Comparison of ENCODE assay signal across 10 mouse cellular contexts in the genomic region with DNA sequence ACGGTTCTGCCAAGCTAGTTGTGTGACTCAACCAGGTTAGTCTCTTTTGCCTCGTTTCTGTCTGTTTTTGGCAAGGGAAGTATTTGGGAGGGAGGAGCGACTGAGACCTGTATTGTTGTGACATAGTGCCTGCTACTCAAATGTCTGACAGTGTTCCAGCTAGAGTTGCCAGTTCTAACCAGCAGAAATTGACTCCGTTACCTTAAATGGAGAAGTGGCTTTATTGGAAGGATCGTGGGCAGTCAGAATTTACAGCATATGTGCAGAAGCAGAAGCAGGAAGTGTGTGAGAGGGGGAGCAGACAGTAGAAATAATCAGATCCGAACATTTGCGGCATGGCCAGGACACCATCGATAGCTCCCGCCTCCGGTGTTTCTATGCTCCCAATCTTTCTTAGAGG. TPM values are rescaled to one million over a fixed set of nuclear protein-coding genes. Genes with fewer than 3 reads are reported as not detected.
A peak's percentile ranks its signal among the peaks of the same experiment; 100 is the strongest.
DNase-seq lines count a peak whose midpoint lies in the region; ATAC-seq and TF ChIP-seq lines count a peak whose summit lies in the region.
"Had no signal": no experiment of that assay in that cellular context is flagged by ENCODE, and none has a peak within 500 bp of the region (broad histone marks: within the 10 kb centered on the region; RNA-seq: fewer than 3 reads in every experiment).

No protein-coding gene starts in this region.

- H3K4me3 ChIP-seq in forebrain, postnatal 0 days (ENCODE audit: low read depth, low read length) = no peak overlapping the region
- no peak overlapping the region for H3K4me3 ChIP-seq in forebrain, embryonic 13.5 days
- H3K4me3 ChIP-seq in limb, embryonic 10.5 days = no peak overlapping the region
- H3K4me3 ChIP-seq in stomach, postnatal 0 days (ENCODE audit: low read depth, low read length) = no peak overlapping the region
- H3K4me3 ChIP-seq: myocyte had no signal

- H3K27me3 ChIP-seq in forebrain, postnatal 0 days (ENCODE audit: insufficient read depth, low read length) = no peaks in the 10 kb centered on the region
- H3K27me3 ChIP-seq in forebrain, embryonic 13.5 days = peaks cover 6% of the 10 kb centered on the region; the same call in 1 of the 2 replicates
- peaks cover 12% of the 10 kb centered on the region; the same call in 1 of the 2 replicates for H3K27me3 ChIP-seq in limb, embryonic 10.5 days (ENCODE audit: low read depth, poor library complexity, severe bottlenecking)
- no peaks in the 10 kb centered on the region for H3K27me3 ChIP-seq in stomach, postnatal 0 days (ENCODE audit: control insufficient read depth, insufficient read depth, low read length)

- H3K9me3 ChIP-seq in forebrain, postnatal 0 days (ENCODE audit: low read length) = no peaks in the 10 kb centered on the region
- H3K9me3 ChIP-seq in forebrain, embryonic 13.5 days (replicated peaks) = no peaks in the 10 kb centered on the region
- no peaks in the 10 kb centered on the region for H3K9me3 ChIP-seq in limb, embryonic 10.5 days (replicated peaks)
- H3K9me3 ChIP-seq in stomach, postnatal 0 days (ENCODE audit: control insufficient read depth, low read length) = no peaks in the 10 kb centered on the region

- no peak overlapping the region for H3K9ac ChIP-seq in forebrain, postnatal 0 days
- no peak overlapping the region for H3K9ac ChIP-seq in forebrain, embryonic 13.5 days
- no peak overlapping the region for H3K9ac ChIP-seq in stomach, postnatal 0 days (ENCODE audit: low read length)

- H3K36me3 ChIP-seq in forebrain, postnatal 0 days (ENCODE audit: insufficient read depth) = no peaks in the 10 kb centered on the region
- H3K36me3 ChIP-seq in forebrain, embryonic 13.5 days (ENCODE audit: poor library complexity, severe bottlenecking) = no peaks in the 10 kb centered on the region
- no peaks in the 10 kb centered on the region for H3K36me3 ChIP-seq in limb, embryonic 10.5 days
- no peaks in the 10 kb centered on the region for H3K36me3 ChIP-seq in stomach, postnatal 0 days (ENCODE audit: control insufficient read depth, insufficient read depth, low read length)

- TF ChIP-seq CTCF in forebrain, postnatal 0 days (IDR thresholded peaks at IDR 0.05; ENCODE audit: low read depth) = no peak
- no peak for TF ChIP-seq CTCF in stomach, postnatal 0 days (IDR thresholded peaks at IDR 0.05; ENCODE audit: low read depth)

- no peak for TF ChIP-seq EP300 in stomach, postnatal 0 days (optimal IDR thresholded peaks at IDR 0.05)

- H3K27ac ChIP-seq in forebrain, postnatal 0 days (ENCODE audit: low read depth, low read length) = no peak overlapping the region
- H3K27ac ChIP-seq in forebrain, embryonic 13.5 days = no peak overlapping the region
- 0 out of 2 replicates have a peak overlapping the region, but pooled peaks have one; percentile 9 for H3K27ac ChIP-seq in limb, embryonic 10.5 days
- H3K27ac ChIP-seq in stomach, postnatal 0 days (replicated peaks) = no peak overlapping the region

- no peaks in the 10 kb centered on the region for H3K4me1 ChIP-seq in forebrain, postnatal 0 days (ENCODE audit: insufficient read depth)
- 0 out of 2 replicates have a peak, but pooled peaks cover 15% of the 10 kb centered on the region for H3K4me1 ChIP-seq in forebrain, embryonic 13.5 days
- peaks cover 16% of the 10 kb centered on the region for H3K4me1 ChIP-seq in limb, embryonic 10.5 days
- no peaks in the 10 kb centered on the region for H3K4me1 ChIP-seq in stomach, postnatal 0 days (replicated peaks; ENCODE audit: control insufficient read depth, insufficient read depth)

- DNase-seq in forebrain, postnatal 0 days = no peak
- peak; percentile 28 for DNase-seq in right cerebral cortex, adult 18-20 months
- no peak for DNase-seq in right cerebral cortex, postnatal 4 days
- no peak for DNase-seq in limb, embryonic 10.5 days (ENCODE audit: low spot score)
- DNase-seq in stomach, postnatal 0 days (ENCODE audit: low spot score) = no peak
- DNase-seq in kidney, postnatal 4 days = no peak
- no peak for DNase-seq in gastrocnemius, postnatal 36 days

- H3K4me2 ChIP-seq in forebrain, postnatal 0 days (ENCODE audit: low read depth) = peak overlapping the region; percentile 31
- H3K4me2 ChIP-seq in forebrain, embryonic 13.5 days = no peak overlapping the region
- 0 out of 2 replicates have a peak overlapping the region, but pooled peaks have one; percentile 15 for H3K4me2 ChIP-seq in stomach, postnatal 0 days (replicated peaks; ENCODE audit: low read depth)

- WGBS in forebrain, postnatal 0 days = 47% methylated on average over 10 of the region's 10 CpGs
- 66% methylated on average over 10 of the region's 10 CpGs for WGBS in forebrain, embryonic 13.5 days
- WGBS in limb, embryonic 10.5 days = 68% methylated on average over 10 of the region's 10 CpGs
- WGBS in stomach, postnatal 0 days = 50% methylated on average over 10 of the region's 10 CpGs

- intact Hi-C loops in gastrocnemius, postnatal 36 days (cut with DNase I) = loop anchor here (1.0 kb wide), 1 partner anchor 214 kb away; no protein-coding TSS in a partner anchor

- peak; percentile 32; the same call in 1 of the 2 replicates for ATAC-seq in forebrain, postnatal 0 days
- no peak; the same call in 1 of the 2 replicates for ATAC-seq in forebrain, embryonic 13.5 days
- ATAC-seq in stomach, postnatal 0 days (ENCODE audit: low FRiP score, low TSS enrichment) = 0 out of 2 replicates have a peak, but pooled peaks have one; percentile 13

RNA-seq across cellular contexts. Expression of a gene that starts 51.8 kb away (rescaled TPM):
- 19.3 and 28.1 TPM in 2 replicates for total RNA-seq in forebrain, postnatal 0 days (2014; rRNA removed)
- polyA plus RNA-seq in forebrain, postnatal 0 days (2015; fragmentation: Nextera tagmentation; extraction: Ambion mirVana) = 40.0 and 43.1 TPM in 2 replicates
- polyA plus RNA-seq in forebrain, embryonic 13.5 days (2015; fragmentation: Nextera tagmentation; extraction: Ambion mirVana) = 71.0 and 83.2 TPM in 2 replicates
- 4.9 and 7.2 TPM in 2 replicates for polyA plus RNA-seq in limb, embryonic 10.5 days (2016; fragmentation: Nextera tagmentation; extraction: Ambion mirVana)
- polyA plus RNA-seq in stomach, postnatal 0 days (2015; fragmentation: Nextera tagmentation; extraction: Ambion mirVana) = 1.3 TPM in 2 replicates
- not detected for total RNA-seq in gastrocnemius, postnatal 36 days (2021)
- polyA plus RNA-seq: cerebellum, adult 2 months had no signal
